Mouse (Mus musculus) liver, embryonic 14.5 days (tissue): Measurements from ENCODE around the gene Gpr132. TPM values are rescaled to one million over a fixed set of nuclear protein-coding genes. Genes with fewer than 3 reads are reported as not detected.
"Not testable (repeated sequence)": the region's sequence is repeated elsewhere in the genome, so short reads cannot be mapped to it uniquely, and the experiment has no call there.

ENCODE experiments used
- ATAC-seq: fragments of 200-750 bp; cut with Nextera tagmentation; 2 replicates; pipeline ENCODE4 v1.8.0; 2017; ENCODE audit warnings: moderate number of reproducible peaks, mild to moderate bottlenecking, moderate library complexity; ENCODE audit not compliant: insufficient read depth
- DNase-seq, 3 experiments: peaks; one replicate each; pipeline ENCODE4 v3.0.0-alpha.2; 2012 to 2013; ENCODE audit warnings: low read depth in 3 of 3, low spot score in 3 of 3
- H3K27ac ChIP-seq: fragments of 300-500 bp; sonication (generic); 2 replicates; pipeline ENCODE4 v1.5.1; 2014; ENCODE audit warnings: moderate library complexity, mild to moderate bottlenecking, control low read depth, inconsistent platforms
- H3K27me3 ChIP-seq: fragments of 300-500 bp; sonication (generic); 2 replicates; pipeline ENCODE4 v1.6.1; 2014; ENCODE audit warnings: mild to moderate bottlenecking, low read length, moderate library complexity; ENCODE audit not compliant: control insufficient read depth, insufficient read depth
- H3K36me3 ChIP-seq: fragments of 300-500 bp; sonication (generic); replicated peaks from 2 replicates; pipeline ENCODE4 v1.6.1; 2014; ENCODE audit warnings: low read depth; ENCODE audit not compliant: control insufficient read depth, insufficient read depth
- H3K4me1 ChIP-seq, 2 experiments: fragments of 200-500 bp in 1 of 2; fragments of 300-500 bp in 1 of 2; sonication (generic) in 1 of 2; replicated peaks; 2 replicates each; pipeline ENCODE4 v1.6.1; 2012 to 2014; ENCODE audit warnings: antibody characterized with exemption in 1 of 2, inconsistent platforms in 1 of 2, low read length in 1 of 2; ENCODE audit not compliant: control insufficient read depth in 2 of 2, insufficient read depth in 2 of 2
- H3K4me2 ChIP-seq: fragments of 300-500 bp; sonication (generic); 2 replicates; pipeline ENCODE4 v1.6.1; 2014; ENCODE audit warnings: low read depth, mild to moderate bottlenecking, control low read depth, moderate library complexity
- H3K4me3 ChIP-seq, 2 experiments: fragments of 200-500 bp in 1 of 2; fragments of 300-500 bp in 1 of 2; sonication (generic) in 1 of 2; 2 replicates each; pipeline ENCODE4 v1.5.1; 2012 to 2014; ENCODE audit warnings: low read depth in 2 of 2, low read length in 2 of 2, mild to moderate bottlenecking in 2 of 2, control low read depth in 1 of 2, inconsistent platforms in 1 of 2, moderate library complexity in 1 of 2; ENCODE audit not compliant: insufficient read depth in 1 of 2
- H3K9ac ChIP-seq: fragments of 300-500 bp; sonication (generic); replicated peaks from 2 replicates; pipeline ENCODE4 v1.6.1; 2014; ENCODE audit warnings: mild to moderate bottlenecking, control low read depth, moderate library complexity
- H3K9me3 ChIP-seq: fragments of 300-500 bp; sonication (generic); 2 replicates; pipeline ENCODE4 v1.6.1; 2016; ENCODE audit warnings: low read length, mixed read lengths; ENCODE audit not compliant: control insufficient read depth
- CTCF ChIP-seq: IDR thresholded peaks from 2 replicates; pipeline ENCODE4 v1.5.1; 2016; ENCODE audit warnings: antibody characterized with exemption, low read depth, control low read depth
- EP300 ChIP-seq: IDR thresholded peaks from 2 replicates; pipeline ENCODE4 v1.6.1; 2016; ENCODE audit warnings: antibody characterized with exemption, low read depth
- WGBS: fragments of 180-500 bp; shearing (Covaris S2); extraction: QIAGEN DNeasy Blood & Tissue Kit; methylation state at CpG from one replicate; pipeline ENCODE4 v1.1.7; 2014; ENCODE audit not compliant: insufficient replicate concordance; 5-methylcytosine and 5-hydroxymethylcytosine counted together
- polyA plus RNA-seq, 2 experiments: library from polyadenylated mRNA; depleted of rRNA in 1 of 2; stranded (reverse) in 1 of 2; unstranded in 1 of 2; fragments of >200 nt; fragmentation: Nextera tagmentation in 1 of 2; extraction: Ambion mirVana in 1 of 2; gene quantifications; 2 replicates each; pipeline versions ENCODE4 v1.2.1 to v1.2.3; 2012 to 2014

Gene Gpr132
- polyA plus RNA-seq, 2 experiments = 0.27 to 0.51 TPM

- TF ChIP-seq CTCF (no peak), EP300 (no peak)
- no peak overlapping the region for H3K9ac ChIP-seq
- H3K4me3 ChIP-seq = no peak overlapping the region
- H3K9me3 ChIP-seq = no peaks in the 10 kb centered on the region
- peaks cover 31 to 34% of the 10 kb centered on the region in 2 experiments for H3K4me1 ChIP-seq
- H3K27ac ChIP-seq = no peak overlapping the region
- 31% methylated on average over 4 of the region's 4 CpGs for WGBS
- H3K4me2 ChIP-seq = no peak overlapping the region
- H3K27me3 ChIP-seq = no peaks in the 10 kb centered on the region
- ATAC-seq (peak; percentile 6; the same call in 1 of the 2 replicates), DNase-seq (no peak)
- H3K36me3 ChIP-seq = peaks cover 90% of the 10 kb centered on the region
Observed at GRCm38 (mm10) chr12:112821974-112822373, 46.1 kb downstream of the Gpr132 start.

GRCm38 (mm10) chr12:112821216-112821615 lies 46.8 kb downstream of the Gpr132 start:
- Histone ChIP-seq H3K36me3 (peaks cover 90% of the 10 kb centered on the region), H3K27ac (no peak overlapping the region), H3K4me2 (no peak overlapping the region), H3K4me1 (peaks cover 24 to 27% of the 10 kb centered on the region in 2 experiments), H3K9ac (no peak overlapping the region), H3K27me3 (no peaks in the 10 kb centered on the region), H3K4me3 (no peak overlapping the region), H3K9me3 (no peaks in the 10 kb centered on the region)
- DNase-seq = no peak
- 4% methylated on average over 1 of the region's 1 CpGs for WGBS
- no peak for TF ChIP-seq CTCF
- TF ChIP-seq EP300 = no peak
- ATAC-seq = no peak

- H3K4me3 ChIP-seq = no peak overlapping the region
- 84% methylated on average over 12 of the region's 12 CpGs for WGBS
- no peak overlapping the region for H3K9ac ChIP-seq
- no peak overlapping the region for H3K4me2 ChIP-seq
- H3K4me1 ChIP-seq = peaks cover 21% of the 10 kb centered on the region in 2 experiments
- H3K27ac ChIP-seq = no peak overlapping the region
- TF ChIP-seq CTCF = no peak
- no peak for DNase-seq
- no peak for ATAC-seq
- H3K27me3 ChIP-seq = no peaks in the 10 kb centered on the region
- H3K9me3 ChIP-seq = no peaks in the 10 kb centered on the region
- H3K36me3 ChIP-seq = peaks cover 88% of the 10 kb centered on the region
Observed at GRCm38 (mm10) chr12:112820401-112820999, 47.5 kb downstream of the Gpr132 start.

DNA sequence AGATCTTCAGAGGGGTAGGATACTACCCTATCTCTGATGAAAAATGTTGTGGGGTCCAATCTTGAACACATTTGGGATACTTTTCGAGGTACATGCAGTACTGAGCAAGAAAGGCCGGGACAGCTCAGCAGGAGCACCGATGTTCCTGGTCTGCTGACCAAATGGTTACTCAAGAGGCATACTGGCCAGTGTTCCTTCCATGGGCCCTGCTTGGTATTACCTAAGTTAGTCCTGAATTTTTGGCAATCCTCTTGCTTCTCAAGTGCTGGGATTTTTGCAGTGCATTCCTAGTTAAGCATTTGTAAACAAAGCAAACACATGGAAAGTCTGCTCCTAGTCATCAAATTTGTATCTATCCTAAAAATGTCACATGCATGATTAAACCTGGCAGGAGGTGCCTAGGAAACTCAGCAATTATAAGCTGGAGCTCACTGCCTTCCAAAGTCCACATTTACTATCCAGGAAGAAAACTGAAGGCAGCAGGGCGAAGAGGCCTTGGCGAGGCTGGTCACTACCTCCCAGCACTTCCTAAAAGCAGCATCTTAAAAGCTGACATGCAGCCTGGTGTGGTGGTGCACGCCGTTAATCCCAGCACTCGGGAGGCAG lies 48.9 kb downstream of the Gpr132 start:
- no peak overlapping the region for H3K9ac ChIP-seq
- peaks cover 16 to 17% of the 10 kb centered on the region in 2 experiments for H3K4me1 ChIP-seq
- no peak for DNase-seq
- no peak for ATAC-seq
- H3K9me3 ChIP-seq = no peaks in the 10 kb centered on the region
- no peaks in the 10 kb centered on the region for H3K27me3 ChIP-seq
- no peak overlapping the region for H3K4me2 ChIP-seq
- no peak overlapping the region for H3K27ac ChIP-seq
- WGBS = 92% methylated on average over 8 of the region's 8 CpGs
- no peak overlapping the region for H3K4me3 ChIP-seq
- TF ChIP-seq CTCF (no peak), EP300 (no peak)
- H3K36me3 ChIP-seq = peaks cover 77% of the 10 kb centered on the region

GRCm38 (mm10) chr12:112816866-112817265 lies 51.2 kb downstream of the Gpr132 start:
- H3K27ac ChIP-seq, H3K27me3 ChIP-seq, H3K9ac ChIP-seq, ATAC-seq, H3K9me3 ChIP-seq, H3K4me3 ChIP-seq, DNase-seq, H3K4me1 ChIP-seq, H3K4me2 ChIP-seq: not testable (repeated sequence)
- peaks cover 57% of the 10 kb centered on the region for H3K36me3 ChIP-seq
- 73% methylated on average over 7 of the region's 7 CpGs for WGBS
